Mouse (Mus musculus): ENCODE measurements around the gene Pla2g4b.

Gene Pla2g4b

DNA sequence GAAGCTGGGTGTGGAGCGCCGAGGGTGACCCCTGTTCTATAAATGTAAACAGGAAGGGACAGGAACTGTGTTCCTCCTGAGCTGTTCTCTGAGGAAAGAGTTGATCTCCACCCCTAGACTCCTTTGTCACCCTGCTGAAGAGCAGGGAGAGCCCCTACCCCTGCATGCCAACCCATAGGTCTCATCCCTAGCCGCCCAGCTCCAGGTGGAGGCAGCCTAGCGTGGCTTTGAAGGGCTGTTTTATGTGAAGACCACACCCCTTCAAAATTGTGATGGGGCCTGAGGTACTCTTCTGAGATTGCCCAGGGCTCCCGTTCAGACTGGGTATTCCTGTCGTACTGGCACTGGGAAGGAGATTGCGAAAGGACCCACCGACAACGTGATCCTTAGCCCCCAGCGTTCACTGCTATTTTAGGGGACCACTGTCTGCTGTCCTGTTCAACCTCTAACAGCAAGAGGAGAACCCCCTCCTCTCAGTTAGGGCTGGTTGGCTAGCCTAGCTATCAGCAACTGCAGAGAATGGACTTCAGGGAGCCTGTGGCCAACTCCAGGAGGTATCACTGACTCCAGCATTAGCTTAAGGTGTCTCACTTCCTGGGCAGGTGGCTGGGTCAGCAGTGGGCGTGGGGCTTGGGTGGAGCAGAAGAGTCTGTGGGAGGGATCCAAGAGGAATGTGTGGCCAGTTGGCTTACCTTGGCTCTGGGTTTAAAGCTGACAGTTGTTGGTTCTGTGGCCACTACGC is at the start of gene Pla2g4b:
Gene Pla2g4b (plus strand): TSS at position 692 of the 742 bp plus-strand sequence.
- no peak for DNase-seq

DNA sequence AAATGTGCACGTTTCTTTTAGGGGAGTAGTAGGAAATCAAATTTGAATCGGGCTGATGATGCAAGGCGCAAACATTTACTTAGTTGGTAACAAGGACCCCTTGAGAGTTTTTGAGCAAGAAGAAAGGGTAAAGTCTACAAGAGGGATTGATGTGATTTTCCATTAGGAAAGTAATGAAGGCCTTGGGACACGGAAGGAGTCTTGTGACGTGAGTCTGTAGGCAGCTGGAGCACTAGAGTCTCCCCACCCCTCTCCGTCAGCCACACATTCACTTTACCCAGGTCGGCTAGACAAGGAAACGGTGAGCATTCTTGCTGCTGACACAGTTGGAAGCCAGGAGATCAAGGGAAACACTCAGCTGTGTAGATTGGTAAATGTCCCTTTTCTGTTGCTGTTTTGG is 47.3 kb upstream of the Pla2g4b start:
- no peak for DNase-seq

DNA sequence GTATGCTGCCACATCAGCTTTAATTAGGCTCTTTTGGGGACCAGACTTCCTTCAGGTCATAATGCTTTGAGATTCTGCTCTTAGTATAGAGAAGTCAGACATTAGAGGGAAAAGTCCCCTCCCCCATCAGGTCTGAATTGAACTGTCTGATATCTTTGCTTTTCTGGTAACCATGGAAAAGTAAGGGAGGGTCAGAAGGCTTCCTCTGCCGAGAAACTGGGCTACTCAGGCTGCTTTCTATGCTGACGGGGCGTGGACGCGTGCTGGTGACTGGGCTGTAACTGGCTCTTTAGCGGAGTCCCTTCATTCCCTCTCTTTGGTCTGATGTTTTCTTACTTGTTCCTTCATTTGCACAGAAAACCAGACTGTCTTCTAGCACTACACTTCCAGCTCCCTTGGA is 46.8 kb upstream of the Pla2g4b start:
- DNase-seq: no peak

DNA sequence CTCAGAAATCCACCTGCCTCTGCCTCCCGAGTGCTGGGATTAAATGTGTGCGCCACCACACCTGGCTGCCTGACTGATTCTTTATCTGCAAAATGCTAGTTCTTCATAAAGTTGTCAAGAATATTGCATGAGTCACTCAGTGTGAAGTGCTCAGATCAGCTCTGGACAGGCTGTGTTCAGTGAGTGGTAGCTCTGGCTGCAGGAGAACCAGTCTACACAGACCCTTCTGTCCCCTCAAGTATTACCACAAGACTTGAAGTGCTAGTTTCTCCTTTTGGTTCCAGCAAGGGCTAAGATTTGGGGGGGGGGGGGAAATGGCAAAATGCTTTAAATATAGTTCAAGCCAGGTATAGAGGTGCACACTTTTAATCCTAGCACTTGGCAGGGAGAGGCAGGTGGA is 45.8 kb upstream of the Pla2g4b start:
- DNase-seq: no peak

DNA sequence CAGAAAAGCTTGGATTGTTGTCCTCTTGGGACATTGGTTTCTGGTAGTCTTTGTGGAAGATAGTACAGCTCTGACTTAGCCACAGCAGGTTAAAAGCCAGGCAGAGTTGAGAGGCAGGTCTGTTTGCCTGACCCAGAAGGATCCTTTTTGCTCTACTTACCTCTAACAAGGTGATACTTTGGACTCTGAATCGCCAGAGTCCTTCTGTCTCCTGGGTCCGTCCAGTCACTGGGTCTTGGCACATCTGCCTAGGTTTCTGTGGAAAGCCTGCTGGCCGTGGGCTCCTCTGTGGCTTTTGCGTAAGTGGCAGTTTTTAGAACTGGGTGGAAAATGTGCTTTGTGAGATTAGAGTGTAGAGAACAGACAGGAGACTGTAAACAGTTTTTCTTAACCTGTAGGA is 44.3 kb upstream of the Pla2g4b start:
- DNase-seq: no peak

DNA sequence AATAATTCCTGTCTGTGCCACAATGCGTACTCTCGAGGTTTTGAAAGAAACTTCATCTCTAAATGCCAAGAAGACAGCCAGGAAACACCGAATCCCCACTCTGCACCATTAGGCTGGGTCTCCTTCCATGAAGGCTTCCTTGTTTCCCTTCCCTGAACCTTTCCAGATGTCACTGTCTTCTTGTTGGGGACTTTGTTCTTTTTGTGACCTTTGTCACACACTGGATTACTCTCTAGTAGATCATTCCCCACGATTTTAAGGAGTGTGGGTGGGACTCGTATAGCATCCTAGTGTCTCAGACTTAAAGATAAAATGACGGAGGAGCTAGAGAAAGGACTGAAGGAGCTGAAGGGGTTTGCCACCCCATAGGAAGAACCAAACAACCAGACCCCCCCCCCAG is 42.3 kb upstream of the Pla2g4b start:
- DNase-seq: no peak

DNA sequence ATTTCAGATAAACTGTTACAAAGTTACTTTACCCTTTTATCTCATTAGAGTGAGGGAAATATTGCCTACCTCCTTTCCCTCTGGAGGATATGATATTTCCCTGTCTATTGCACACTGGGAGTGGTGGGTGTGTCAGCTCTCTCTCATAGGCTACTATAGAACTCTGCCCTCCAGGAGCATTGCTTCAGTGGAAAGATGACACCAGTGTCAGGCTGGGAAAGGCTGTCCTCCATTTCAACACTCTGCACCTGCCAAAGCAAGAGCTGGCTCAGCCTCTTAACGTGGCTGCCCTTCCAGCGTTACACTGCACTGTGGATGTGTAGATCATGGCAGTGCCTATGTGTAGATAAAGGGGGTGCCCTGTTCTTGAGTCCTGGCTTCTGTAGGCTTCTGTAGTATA is 40.9 kb upstream of the Pla2g4b start:
- DNase-seq: no peak

DNA sequence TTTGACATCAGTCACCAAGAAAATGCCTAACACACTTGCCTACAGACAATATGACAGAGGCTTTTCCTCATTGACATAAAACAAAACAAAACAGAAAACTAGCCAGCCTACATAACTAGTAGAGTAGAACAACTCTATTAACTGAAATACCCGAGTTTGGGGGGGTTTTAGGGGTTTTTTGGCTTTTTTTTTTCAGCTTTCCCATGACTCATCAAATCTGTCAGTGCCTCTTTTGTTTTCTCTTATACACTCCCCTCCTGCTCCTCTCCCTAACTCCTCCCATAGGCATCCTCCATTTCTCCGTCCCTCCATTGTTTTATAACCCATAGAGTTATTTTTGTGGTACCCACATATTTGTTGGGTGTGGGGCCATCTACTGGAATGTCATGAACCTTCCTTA is 39.7 kb upstream of the Pla2g4b start:
- DNase-seq: no peak

DNA sequence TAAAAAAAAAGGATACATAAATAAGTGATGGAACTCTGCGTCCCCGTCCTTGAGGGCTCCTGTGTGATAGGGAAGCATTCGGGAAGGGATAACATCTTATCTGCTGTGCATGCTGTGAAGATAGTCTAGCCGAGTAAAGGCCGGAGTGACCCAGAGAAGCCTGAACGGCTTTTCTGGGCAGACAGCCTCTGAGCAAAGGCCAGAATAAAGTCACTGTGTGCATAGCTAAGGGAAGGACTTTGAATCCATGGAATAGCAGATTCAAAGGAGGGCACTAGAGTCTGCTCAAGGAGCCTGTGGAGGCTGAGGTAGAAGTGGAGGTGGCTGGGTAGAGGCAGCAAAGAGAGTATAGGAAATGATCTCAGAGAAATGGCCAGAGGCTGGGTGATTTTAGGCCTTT is 38.4 kb upstream of the Pla2g4b start:
- DNase-seq: no peak

DNA sequence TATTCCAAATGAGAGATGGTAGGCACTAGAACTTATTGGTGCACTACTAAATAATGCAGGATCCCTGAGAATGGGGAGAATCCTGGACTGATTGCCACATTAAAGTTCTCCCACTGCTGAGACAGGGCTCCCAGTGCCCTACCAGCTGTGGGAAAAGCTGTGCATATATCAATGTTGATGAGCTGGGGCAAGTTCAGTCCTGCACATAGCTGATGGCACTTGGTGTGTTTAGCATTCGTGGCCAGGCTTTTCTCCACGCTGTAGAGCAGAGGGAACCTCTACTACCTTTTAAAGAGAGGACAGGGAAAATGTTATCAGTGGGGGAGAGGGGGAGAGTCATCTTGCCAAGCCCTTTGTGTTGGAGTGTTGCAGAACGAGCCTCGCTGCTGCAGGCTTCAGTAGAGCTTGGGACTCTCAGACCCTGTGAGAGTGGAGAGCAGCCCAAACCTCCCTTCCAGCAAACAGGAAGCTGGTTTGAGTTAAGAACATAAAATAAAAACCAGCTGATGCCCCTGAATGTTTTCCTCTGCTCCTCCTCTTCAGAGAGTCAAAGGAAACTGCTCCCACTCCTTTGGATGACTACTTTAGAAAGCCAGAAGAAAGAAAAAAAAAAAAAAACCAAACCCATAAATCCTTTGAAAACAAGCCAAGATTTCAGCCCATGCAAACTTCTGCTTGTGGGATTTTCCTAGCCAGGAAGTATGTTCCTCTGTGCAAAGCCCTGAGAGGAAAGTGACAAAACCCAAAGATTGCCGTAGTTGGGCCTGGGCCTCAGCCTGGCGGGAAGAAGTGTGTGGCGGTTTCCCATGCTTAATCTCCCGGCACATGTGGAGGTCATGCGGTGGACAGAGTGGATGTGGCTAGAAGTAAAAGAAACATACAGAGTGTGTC is 37.6 kb upstream of the Pla2g4b start:
- peak; percentile 65 for DNase-seq

DNA sequence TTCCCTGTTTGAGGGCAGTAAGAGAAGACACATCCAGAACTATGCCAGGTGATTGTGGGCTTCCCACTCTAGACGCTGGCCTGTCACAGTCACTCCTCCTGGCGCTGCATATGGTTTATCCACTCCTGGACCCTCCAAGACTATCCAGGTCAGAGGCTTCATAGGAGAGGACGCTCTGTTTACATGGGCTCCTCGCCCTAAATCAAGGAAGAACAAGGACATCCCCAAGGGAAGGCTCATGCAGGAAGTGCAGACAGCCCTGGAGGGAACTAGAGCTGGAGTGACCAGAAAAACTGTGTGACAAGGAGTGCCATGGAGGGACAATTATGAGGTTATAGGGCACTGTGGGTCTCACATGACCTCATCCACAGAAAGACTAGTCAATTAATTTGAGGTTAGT is 35.9 kb upstream of the Pla2g4b start:
- DNase-seq: no peak

DNA sequence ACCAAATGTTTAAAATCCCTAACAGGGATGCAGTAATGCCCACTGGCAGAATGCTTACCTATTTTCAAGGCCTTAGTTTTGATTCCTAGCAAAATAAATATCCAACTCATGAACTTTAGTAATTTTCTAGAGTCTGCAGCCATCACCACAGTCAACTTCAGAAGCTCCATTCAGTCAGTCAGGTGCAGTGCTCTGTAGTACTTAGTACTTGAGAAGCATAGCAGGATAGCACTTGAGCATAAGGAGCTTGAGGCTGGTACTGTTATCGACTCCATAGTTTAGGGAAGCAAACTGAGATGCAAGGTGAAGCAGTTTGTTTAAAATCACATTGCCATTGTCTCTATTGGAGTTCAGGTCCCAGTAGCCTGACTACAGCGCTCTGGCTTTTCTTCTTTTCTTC is 33.5 kb upstream of the Pla2g4b start:
- DNase-seq: no peak

DNA sequence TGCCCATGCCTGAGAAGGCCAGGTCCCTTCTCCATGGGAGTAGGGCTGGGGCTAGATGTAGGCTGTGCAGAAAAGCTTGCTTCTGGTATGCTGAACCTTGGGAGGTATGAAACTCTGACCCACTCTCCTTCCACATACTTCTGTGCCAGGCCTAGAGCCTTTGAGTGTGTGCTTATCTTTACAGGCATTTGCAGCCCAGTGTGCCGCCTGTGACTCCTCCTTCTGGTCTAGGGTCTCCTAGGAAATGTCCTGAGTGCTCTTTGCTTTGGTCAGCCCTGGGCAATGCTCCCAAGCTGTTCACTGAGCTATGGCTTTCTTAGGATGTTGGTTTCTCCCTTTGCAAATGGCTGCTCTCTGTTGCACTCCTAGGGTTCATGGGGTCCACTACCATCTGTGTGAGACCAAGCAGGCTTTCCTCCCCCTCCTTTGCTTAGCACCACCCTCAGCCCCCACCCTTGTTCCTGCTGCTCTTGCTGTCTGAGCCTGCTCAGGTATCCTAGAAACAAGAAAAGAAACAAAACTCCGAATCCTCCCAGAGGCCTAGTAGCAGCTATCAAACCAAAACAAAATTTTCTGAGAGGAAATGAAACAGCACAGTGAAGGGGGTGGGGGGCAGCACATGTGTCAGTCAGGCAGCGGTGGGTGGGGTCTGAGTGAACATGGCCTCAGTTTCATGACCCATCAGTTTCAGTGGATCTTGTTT is 32.2 kb upstream of the Pla2g4b start:
- DNase-seq: peak; percentile 53

DNA sequence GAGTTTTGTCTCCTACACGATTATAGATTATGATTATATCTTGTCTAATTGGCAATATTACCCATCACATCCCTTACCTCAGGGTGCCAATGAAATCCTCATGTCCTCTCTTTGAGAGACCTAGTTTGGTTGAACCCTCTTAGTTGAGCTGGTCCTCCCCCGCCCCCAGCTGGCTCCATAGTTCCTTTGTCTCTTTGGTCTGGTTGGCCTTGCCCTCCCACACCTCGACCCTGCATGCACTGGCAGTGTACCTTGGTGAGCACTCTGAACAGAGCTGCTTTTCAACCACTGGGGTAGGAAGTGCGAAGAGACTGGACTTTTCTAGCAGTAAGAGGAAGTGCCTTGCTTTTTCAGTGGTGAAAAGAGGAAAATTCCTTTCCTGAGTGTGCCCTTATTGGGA is 31.3 kb upstream of the Pla2g4b start:
- DNase-seq: no peak

DNA sequence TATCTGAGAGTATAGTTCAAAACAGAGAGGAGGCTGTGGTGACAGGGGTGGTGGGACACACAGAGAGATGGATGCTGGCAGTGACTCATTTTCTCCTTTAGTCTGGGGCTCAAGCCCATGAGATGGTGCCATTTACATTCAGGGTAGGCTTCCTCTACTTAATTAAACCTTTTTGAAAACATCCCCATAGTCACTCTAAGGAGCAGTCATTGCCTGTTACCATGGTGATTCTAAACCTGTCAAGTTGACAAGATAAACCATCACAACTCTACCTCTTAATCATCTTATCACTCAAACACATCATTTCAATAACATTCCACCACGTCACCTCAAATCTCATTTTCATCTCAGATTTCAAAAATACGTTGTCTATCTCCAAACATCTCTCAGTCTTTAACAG is 29.2 kb upstream of the Pla2g4b start:
- no peak for DNase-seq

DNA sequence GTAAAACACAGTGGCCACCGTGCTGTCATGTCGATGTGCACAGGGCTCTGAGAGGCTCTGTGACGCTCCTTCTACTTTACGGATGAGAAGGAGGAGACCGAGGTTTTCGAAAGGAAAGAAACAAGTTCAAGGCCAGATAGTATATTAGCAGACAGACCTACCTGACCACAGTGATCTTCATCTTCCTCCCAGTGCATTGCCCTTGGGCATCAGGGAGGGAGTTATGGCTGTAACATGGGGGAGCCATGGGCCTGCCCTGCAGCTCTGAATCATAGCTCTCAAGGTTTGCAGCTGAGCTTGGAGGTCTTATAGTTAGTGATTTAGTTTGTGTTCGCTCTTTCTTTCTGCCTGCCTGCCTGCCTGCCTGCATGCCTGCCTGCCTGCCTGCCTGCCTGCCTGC is 26.5 kb upstream of the Pla2g4b start:
- DNase-seq: no peak

DNA sequence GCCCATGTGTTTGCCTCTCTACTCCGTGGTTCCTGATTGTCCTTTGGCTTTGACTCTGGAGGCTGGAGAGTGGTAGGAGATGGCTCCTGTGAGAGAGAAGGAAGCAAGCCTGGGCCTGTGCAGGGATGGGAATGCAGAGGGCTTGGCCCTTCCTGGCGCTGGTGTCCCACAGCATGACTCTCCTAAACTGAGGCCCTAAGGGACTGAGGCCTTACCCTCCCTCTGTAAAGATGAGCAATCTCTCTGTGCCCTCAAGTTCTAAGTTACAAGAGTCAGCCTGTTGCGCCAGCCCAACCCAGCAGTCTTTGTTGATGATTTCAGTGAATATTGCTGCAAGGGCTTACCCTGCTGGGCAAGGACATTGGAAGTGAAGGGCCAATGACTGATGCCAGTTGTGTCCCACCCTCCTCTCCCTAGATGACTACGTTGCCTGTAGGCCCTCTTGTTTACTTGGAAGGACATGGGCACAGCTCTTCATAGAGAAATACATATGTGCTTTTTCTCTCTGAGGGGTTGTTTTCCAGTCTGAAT is 25.5 kb upstream of the Pla2g4b start:
- no peak for DNase-seq

DNA sequence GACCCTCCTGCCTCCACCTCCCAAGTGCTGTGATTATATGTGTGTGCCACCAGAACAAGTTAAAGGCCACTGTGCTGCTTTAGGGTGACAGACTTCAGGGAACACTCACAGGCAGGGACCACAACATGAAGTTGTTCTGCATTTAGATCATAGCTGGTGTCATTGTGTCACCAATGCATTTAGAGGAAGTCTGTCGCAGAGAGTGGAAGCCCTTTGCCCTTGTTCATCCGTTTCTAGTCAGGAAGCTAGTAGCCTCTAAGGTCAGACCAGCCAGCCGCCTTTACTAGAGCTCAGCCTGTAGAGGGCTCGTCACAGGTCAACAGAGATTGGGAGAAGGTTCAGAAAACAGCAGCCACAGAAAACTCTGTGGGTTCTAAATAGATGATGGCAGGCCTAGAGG is 24.5 kb upstream of the Pla2g4b start:
- DNase-seq: peak; percentile 56

DNA sequence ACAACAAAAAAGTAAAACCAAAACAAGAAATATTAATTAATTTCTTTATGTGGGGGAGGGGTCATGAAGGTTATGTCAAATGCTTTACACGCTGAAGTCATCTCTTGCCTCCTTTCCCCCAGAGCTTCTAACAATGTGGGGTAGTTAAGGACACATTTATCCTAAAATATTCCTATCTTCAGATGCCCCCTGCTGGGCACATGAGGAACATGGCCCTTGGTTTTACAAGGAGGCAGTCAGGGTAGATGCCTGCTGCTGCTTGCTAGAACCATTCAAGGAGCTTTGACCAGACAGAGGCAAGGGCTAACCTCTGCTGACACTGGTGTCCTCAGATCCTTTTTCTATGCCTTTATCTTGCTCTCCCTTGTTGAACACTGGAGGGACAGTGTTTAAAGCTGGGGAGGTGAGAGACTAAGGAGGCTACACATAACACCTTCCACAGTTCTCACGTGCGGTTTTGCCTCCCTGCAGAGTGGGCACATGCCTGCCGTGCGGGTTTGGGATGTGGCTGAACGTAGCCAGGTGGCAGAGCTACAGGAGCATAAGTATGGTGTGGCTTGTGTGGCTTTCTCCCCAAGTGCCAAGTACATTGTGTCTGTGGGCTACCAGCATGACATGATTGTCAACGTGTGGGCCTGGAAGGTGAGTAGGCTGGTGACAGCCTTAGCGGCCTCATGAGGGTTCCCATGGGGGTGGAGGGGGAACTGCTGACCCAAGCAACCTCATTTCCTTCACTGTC is 21.6 kb upstream of the Pla2g4b start:
- peak; percentile 83 for DNase-seq

DNA sequence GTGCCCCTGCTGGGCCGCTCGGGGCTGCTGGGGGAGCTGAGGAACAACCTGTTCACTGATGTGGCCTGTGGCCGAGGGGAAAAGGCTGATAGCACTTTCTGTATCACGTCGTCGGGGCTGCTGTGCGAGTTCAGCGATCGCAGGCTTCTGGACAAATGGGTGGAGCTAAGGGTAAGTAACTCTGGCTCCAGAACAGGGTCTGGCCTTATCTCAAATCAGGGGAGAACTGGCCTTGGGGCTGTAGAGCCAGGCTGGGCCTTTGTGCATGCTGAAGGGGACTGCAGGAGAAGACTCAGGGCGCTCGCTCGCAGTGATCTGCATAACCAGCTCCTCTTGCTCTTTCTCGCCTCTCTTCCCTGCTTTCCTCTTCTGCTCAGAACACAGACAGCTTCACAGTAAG is 20.3 kb upstream of the Pla2g4b start:
- no peak for DNase-seq

DNA sequence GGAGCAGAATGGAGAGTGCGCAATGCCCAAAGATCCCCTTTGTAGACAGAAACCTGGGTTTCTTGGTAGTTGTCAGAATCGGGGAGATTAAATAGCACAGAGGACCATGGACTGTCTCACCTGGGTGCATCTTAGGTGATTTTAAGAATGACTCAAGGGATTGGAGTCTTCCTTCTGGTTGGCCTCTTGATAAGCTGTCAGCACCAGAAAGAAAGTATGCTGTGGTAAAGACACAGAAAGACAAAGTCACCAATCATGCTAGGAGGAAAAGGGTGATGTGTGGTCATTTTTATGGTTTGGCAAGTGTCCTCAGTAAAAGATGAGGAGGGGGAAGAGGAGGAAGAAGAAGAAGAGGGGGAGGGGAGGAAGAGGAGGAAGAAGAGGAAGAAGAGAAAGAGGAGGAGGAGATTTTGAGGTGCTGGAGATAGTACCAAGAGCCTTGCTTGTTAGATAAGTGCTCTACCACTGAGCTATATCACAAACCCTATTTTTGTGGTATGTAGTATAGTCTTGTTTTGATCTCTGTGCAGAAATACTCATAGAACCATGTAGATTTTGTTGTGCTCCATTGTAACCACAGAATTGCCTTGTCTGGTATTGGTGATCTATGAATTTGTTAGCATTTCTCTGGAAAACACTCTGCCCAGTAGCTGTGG is 19.3 kb upstream of the Pla2g4b start:
- DNase-seq: no peak

DNA sequence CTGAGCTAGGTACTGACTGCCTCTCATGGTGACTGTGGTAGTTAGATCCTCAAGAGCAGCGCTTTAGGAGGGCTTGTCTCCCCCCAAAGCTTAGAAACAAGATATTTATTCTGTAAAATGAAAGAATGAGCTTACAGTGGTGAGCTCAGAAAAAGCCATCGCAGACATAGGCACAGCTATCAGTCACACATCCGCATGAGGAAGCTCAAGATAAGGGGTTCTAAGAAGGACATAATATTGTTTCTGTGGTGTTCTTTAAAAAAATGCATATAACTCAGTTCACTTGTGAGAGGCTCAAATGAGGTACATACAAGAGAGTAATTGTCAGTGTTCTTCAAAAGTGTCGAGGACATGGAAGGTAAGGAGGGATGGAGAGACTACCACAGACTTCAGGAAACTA is 17.3 kb upstream of the Pla2g4b start:
- no peak for DNase-seq

Data from kidney, postnatal 10 days (tissue).